Mouse (Mus musculus) midbrain, embryonic 16.5 days (tissue): ENCODE measurements around the gene Dcakd. TPM values are rescaled to one million over a fixed set of nuclear protein-coding genes. Genes with fewer than 3 reads are reported as not detected.
A peak's percentile ranks its signal among the peaks of the same experiment; 100 is the strongest.

Source experiments
- ATAC-seq: fragments of 200-750 bp; cut with Nextera tagmentation; 2 replicates; pipeline ENCODE4 v1.8.0; 2017; ENCODE audit warnings: moderate TSS enrichment
- H3K27ac ChIP-seq: fragments of 300-500 bp; sonication (generic); 2 replicates; pipeline ENCODE4 v1.5.1; 2014; ENCODE audit warnings: mild to moderate bottlenecking, low read length, mixed read lengths
- H3K27me3 ChIP-seq: fragments of 300-500 bp; sonication (generic); 2 replicates; pipeline ENCODE4 v1.6.1; 2014; ENCODE audit warnings: low read depth, low read length, mixed read lengths; ENCODE audit not compliant: control insufficient read depth, insufficient read depth
- H3K36me3 ChIP-seq: fragments of 300-500 bp; sonication (generic); 2 replicates; pipeline ENCODE4 v1.6.1; 2014; ENCODE audit warnings: mild to moderate bottlenecking, low read length, moderate library complexity, mixed read lengths; ENCODE audit not compliant: control insufficient read depth, insufficient read depth
- H3K4me1 ChIP-seq: fragments of 300-500 bp; sonication (generic); 2 replicates; pipeline ENCODE4 v1.6.1; 2014; ENCODE audit warnings: mild to moderate bottlenecking, low read length, mixed read lengths; ENCODE audit not compliant: control insufficient read depth, insufficient read depth
- H3K4me2 ChIP-seq: fragments of 300-500 bp; sonication (generic); 2 replicates; pipeline ENCODE4 v1.6.1; 2014; ENCODE audit warnings: mild to moderate bottlenecking, low read length, mixed read lengths
- H3K4me3 ChIP-seq: fragments of 300-500 bp; sonication (generic); 2 replicates; pipeline ENCODE4 v1.5.1; 2014; ENCODE audit warnings: low read depth, mild to moderate bottlenecking, low read length, moderate library complexity, mixed read lengths
- H3K9ac ChIP-seq: fragments of 300-500 bp; sonication (generic); 2 replicates; pipeline ENCODE4 v1.6.1; 2014; ENCODE audit warnings: low read depth, low read length, mixed read lengths
- H3K9me3 ChIP-seq: fragments of 300-500 bp; sonication (generic); replicated peaks from 2 replicates; pipeline ENCODE4 v1.6.1; 2014; ENCODE audit warnings: mild to moderate bottlenecking, low read length, mixed read lengths; ENCODE audit not compliant: control insufficient read depth, poor library complexity, severe bottlenecking
- WGBS: fragments of 180-500 bp; shearing (Covaris S2); extraction: QIAGEN DNeasy Blood & Tissue Kit; methylation state at CpG from one replicate; pipeline ENCODE4 v1.1.7; 2014; 5-methylcytosine and 5-hydroxymethylcytosine counted together
- microRNA-seq: library from miRNA; unstranded; fragments of <30 nt; microRNA quantifications from one replicate; pipeline ENCODE4, GENCODE M21; 2017
- polyA plus RNA-seq: library from polyadenylated mRNA; unstranded; fragments of >200 nt; fragmentation: Nextera tagmentation; extraction: Ambion mirVana; gene quantifications from 2 replicates; pipeline ENCODE4 v1.2.1, GENCODE M21; 2015

Dcakd gene
- polyA plus RNA-seq, 1 experiment from 2014 or later, result 174 TPM

- Histone ChIP-seq H3K27ac (no peak overlapping the region), H3K4me2 (peak overlapping the region; percentile 77), H3K27me3 (peaks cover 66% of the 10 kb centered on the region), H3K4me3 (peak overlapping the region; percentile 44), H3K4me1 (peaks cover 30% of the 10 kb centered on the region), H3K9me3 (no peaks in the 10 kb centered on the region), H3K9ac (peak overlapping the region; percentile 65), H3K36me3 (no peaks in the 10 kb centered on the region)
- 2% methylated on average over 36 of the region's 51 CpGs for WGBS
- ATAC-seq, result no peak
These were observed 79.8 kb downstream of the Dcakd start for GRCm38 (mm10) chr11:102948043-102948961.

GRCm38 (mm10) chr11:102946992-102947343 is 81.2 kb downstream of the Dcakd start:
- no peak overlapping the region for H3K9ac ChIP-seq
- peaks cover 30% of the 10 kb centered on the region for H3K4me1 ChIP-seq
- 6% methylated on average over 8 of the region's 8 CpGs for WGBS

GRCm38 (mm10) chr11:102946265-102946991 is 81.7 kb downstream of the Dcakd start, which contains the start of gene C1ql1:
Gene C1ql1, minus strand, starts transcription at chr11:102946688.
- no peaks in the 10 kb centered on the region for H3K36me3 ChIP-seq
- H3K9me3 ChIP-seq, result no peaks in the 10 kb centered on the region
- H3K27ac ChIP-seq, result no peak within 1 kb of the TSS
- H3K4me1 ChIP-seq, result peaks cover 30% of the 10 kb centered on the region
- peak within 1 kb of the TSS; percentile 61 for H3K4me2 ChIP-seq
- under 1% methylated on average over 83 of the region's 87 CpGs for WGBS
- peak; percentile 41; the same call in 1 of the 2 replicates for ATAC-seq
- H3K27me3 ChIP-seq, result peaks cover 76% of the 10 kb centered on the region
- H3K9ac ChIP-seq, result peak within 1 kb of the TSS; percentile 48
- peak within 1 kb of the TSS; percentile 42 for H3K4me3 ChIP-seq

More at GRCm38 (mm10) chr11:102946992-102947343, 81.2 kb downstream of the Dcakd start:
- ATAC-seq, result 0 out of 2 replicates have a peak, but pooled peaks have one; percentile 4
- Histone ChIP-seq H3K27me3 (peaks cover 76% of the 10 kb centered on the region), H3K27ac (no peak overlapping the region), H3K36me3 (no peaks in the 10 kb centered on the region), H3K4me3 (peak overlapping the region; percentile 42), H3K4me2 (peak overlapping the region; percentile 61), H3K9me3 (no peaks in the 10 kb centered on the region)

GRCm38 (mm10) chr11:102945306-102946264 is 82.5 kb downstream of the Dcakd start:
- 1% methylated on average over 53 of the region's 54 CpGs for WGBS
- H3K4me3 ChIP-seq, result peak overlapping the region; percentile 42
- H3K4me1 ChIP-seq, result peaks cover 30% of the 10 kb centered on the region
- H3K27ac ChIP-seq, result no peak overlapping the region
- ATAC-seq, result no peak
- H3K9ac ChIP-seq, result peak overlapping the region; percentile 20; the same call in 1 of the 2 replicates
- peaks cover 76% of the 10 kb centered on the region for H3K27me3 ChIP-seq
- H3K36me3 ChIP-seq, result no peaks in the 10 kb centered on the region
- peak overlapping the region; percentile 61 for H3K4me2 ChIP-seq
- no peaks in the 10 kb centered on the region for H3K9me3 ChIP-seq

Small RNA genes lying within 50 kb of the gene (microRNA-seq; reads per million reads assigned to microRNA genes)
- not detected for gene Mir6931

Other genes with a start within 250 kb of the Dcakd start
- gene Gjc1, start 208.6 kb downstream of the Dcakd start, polyA plus RNA-seq, result 25.8 and 28.2 TPM in 2 replicates
- gene Higd1b, start 192.5 kb downstream of the Dcakd start, polyA plus RNA-seq, result 15.7 and 19.3 TPM in 2 replicates
- 133 and 134 TPM in 2 replicates for gene Eftud2, start 147.3 kb downstream of the Dcakd start, polyA plus RNA-seq
- gene Ccdc103, start 147.1 kb downstream of the Dcakd start, polyA plus RNA-seq, result 2.3 TPM in 2 replicates
- not detected in 2 replicates for gene Fam187a, start 143.2 kb downstream of the Dcakd start, polyA plus RNA-seq
- 0.27 and 1.2 TPM in 2 replicates for gene Gfap, start 127.4 kb downstream of the Dcakd start, polyA plus RNA-seq
- gene Kif18b, start 103.2 kb downstream of the Dcakd start, polyA plus RNA-seq, result 0.75 and 1.4 TPM in 2 replicates
- 6.0 and 7.9 TPM in 2 replicates for gene C1ql1, start 81.6 kb downstream of the Dcakd start, polyA plus RNA-seq
- 25.5 and 26.8 TPM in 2 replicates for gene Nmt1, start 143 bp downstream of the Dcakd start, polyA plus RNA-seq
- gene Plcd3, start 73.3 kb upstream of the Dcakd start, polyA plus RNA-seq, result 2.8 and 3.6 TPM in 2 replicates
- 11.6 and 13.0 TPM in 2 replicates for gene Acbd4, start 73.3 kb upstream of the Dcakd start, polyA plus RNA-seq
- gene Hexim1, start 87.9 kb upstream of the Dcakd start, polyA plus RNA-seq, result 4.1 and 4.2 TPM in 2 replicates
- 29.9 and 37.0 TPM in 2 replicates for gene Hexim2, start 104.1 kb upstream of the Dcakd start, polyA plus RNA-seq
- 5.7 and 6.3 TPM in 2 replicates for gene Fmnl1, start 142.8 kb upstream of the Dcakd start, polyA plus RNA-seq
- gene 1700023F06Rik, start 180.2 kb upstream of the Dcakd start, polyA plus RNA-seq, result 2.3 and 3.1 TPM in 2 replicates
- gene Spata32, start 190.1 kb upstream of the Dcakd start, polyA plus RNA-seq, result 1.2 and 1.3 TPM in 2 replicates
- gene Map3k14, start 239.1 kb upstream of the Dcakd start, polyA plus RNA-seq, result 4.4 TPM in 2 replicates